Mouse (Mus musculus) gastrocnemius, adult 8-10 months (tissue): ENCODE results near the gene Suclg2. TPM values are rescaled to one million over a fixed set of nuclear protein-coding genes. Genes with fewer than 3 reads are reported as not detected.
A peak's percentile ranks its signal among the peaks of the same experiment; 100 is the strongest.

Source experiments
- DNase-seq, 2 experiments: peaks; one replicate each; pipeline ENCODE4 v3.0.0; 2022; ENCODE audit warnings: low spot score in 2 of 2
- total RNA-seq, 4 experiments: library from RNA; stranded (reverse); gene quantifications; 2 replicates each; pipeline ENCODE4 v1.2.4; 2022

Gene Suclg2
- total RNA-seq, 4 experiments from 2014 or later, result 52.2 to 56.1 (median 53.1) TPM

DNA sequence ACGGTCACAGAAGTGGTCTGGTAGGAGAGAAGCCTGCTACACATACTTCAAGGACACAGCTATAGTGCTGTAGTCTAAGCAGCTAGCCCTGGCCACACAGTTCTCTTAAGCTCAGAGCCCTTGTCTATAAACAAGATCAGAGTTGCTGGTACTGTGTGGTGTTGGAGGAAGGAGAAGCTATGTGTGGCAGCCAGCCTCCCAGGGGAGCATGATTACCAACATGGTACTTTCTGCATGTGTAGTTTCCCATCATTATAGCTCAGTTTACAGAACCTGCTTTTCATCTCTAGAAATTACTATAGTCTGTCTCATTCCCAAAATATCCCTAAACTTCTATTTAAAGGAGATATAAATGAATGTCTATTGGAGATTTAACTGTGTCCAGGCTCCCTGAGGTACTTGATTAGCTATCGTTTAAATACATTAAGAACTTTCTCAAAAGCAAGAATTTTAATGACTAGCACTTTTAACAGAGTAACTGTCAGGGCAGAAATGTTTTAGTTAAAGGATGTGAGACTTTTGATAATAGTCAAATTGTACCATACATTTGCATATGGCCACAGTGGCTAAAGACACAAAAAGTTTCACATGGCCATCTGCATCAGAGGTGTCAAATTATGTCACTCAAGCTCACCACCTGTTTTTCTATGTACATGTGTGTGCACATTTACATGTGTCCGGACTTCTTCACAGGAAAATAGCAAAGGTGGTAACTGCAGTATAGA lies 145.4 kb downstream of the Suclg2 start:
- no peak for DNase-seq

DNA sequence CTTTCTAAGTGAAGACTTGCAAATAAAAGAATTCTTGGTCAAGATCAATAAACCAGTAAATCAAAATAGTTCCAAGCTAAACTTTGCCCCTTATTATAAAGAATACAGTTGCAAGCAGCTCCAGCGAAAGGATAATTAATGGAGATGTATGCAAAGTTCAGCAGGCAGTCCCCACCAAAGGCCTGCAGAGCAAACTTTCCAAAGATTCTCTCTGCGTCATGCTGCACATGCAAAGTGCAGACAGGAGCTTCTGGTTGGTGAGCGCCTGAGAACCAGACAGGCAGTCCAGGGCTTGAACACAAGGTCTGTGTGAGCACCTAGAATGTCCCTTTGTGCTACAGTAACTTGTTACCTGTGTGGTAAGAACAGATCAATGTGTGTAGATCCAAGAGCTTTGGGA lies 147.0 kb downstream of the Suclg2 start:
- DNase-seq, result no peak

GRCm38 (mm10) chr6:95563355-95564009 lies 155.1 kb downstream of the Suclg2 start:
- DNase-seq, result no peak

GRCm38 (mm10) chr6:95556320-95556719 lies 162.3 kb downstream of the Suclg2 start:
- DNase-seq, result no peak

DNA sequence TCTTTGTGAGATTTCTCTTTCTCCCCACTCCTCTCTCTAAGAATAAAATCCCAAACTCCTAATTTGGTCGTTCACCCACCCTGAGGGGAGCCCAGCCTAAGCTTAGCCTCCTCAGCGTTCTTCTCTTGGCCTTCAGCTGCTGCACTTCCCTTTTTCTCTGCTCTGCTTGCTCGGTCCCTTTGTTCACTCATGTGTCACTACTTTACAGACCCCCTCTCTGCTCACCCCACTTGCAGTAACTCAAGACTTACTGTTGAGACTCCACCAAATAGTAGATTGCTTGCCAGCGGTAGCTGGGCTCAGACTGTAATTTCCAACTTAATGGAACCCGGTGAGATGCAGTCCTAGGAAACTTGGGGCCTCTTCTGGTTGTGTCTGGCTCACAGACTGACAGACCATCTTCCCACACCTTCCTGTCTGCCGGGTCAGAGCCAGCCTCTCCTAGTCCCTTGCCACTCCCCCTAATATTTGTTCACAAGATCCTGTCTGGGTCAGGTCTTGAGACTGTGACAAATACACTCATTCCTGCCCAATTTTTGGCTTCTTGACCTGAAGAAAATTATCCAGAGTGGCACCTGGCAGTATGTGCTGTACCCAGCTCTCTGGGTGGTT lies 166.2 kb downstream of the Suclg2 start:
- DNase-seq, result no peak

- DNase-seq, result no peak
Observed at GRCm38 (mm10) chr6:95551000-95551399, 167.6 kb downstream of the Suclg2 start.

DNA sequence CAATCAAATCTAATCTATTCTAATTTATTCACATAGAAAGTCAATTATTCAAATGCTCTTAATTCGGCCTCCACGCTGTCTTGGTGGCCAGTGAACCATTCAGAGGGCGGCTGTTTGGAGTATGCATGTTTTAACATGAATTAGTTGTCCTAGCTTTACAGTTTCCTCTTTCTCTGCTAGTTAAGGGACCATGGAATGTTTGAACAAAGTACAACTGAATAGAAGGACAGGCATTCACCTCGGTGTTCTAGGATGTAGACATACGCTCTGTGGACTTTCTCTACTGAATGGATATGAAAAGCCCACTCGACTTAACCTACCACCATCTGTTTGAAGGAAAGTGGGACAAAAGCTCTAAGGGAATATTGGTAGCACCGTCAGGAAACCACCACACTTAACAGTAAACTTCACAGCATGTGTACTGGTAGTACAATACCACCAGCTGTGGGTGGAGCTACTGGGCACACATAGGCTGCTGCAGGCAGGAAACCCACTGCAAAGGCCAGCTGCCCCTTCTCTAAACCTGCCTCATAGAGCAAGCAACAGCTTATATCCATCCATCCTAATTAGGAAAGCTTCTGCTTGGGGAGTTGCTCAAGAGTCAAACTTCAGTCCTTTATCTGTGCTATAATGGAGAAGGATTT lies 172.3 kb downstream of the Suclg2 start:
- DNase-seq, result no peak

DNA sequence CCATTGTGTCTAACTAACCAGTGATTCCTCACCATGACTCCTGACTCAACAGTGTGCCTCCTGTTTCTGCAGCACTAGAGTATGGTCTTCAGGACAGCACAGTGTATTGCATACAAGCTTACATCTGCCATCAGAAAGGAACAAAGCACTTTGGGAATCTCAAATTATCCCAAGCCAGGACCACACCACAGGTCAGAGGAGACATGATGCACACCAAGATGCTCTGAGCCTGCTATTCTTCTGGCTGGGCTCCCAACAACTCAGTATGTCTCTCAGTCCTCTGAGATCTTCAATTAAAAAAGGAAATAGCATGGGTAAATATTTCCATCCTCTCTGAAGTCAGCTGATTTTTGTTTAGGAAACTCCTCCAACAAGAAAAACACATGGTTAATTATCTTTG lies 172.9 kb downstream of the Suclg2 start:
- no peak for DNase-seq

DNA sequence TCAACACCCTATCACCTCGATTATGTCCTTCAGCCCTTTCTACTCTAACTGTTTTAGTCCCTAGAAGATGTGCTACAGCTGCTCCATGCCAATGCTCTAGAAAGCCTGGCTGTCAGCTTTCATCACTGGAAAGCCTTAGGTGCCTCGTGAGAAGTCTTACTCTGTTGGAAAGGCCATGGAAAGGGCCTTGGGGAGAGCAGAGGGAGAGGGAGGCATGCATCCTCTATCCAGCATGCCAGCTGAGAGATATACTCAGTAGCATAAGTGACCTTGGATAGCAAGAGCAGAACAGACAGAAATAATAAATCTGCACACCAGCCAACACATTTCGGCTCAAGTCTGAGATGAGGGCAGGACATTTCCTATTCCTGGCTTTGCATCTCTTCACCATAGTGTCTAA lies 173.3 kb downstream of the Suclg2 start:
- no peak for DNase-seq

GRCm38 (mm10) chr6:95535191-95535590 lies 183.4 kb downstream of the Suclg2 start:
- no peak for DNase-seq

DNA sequence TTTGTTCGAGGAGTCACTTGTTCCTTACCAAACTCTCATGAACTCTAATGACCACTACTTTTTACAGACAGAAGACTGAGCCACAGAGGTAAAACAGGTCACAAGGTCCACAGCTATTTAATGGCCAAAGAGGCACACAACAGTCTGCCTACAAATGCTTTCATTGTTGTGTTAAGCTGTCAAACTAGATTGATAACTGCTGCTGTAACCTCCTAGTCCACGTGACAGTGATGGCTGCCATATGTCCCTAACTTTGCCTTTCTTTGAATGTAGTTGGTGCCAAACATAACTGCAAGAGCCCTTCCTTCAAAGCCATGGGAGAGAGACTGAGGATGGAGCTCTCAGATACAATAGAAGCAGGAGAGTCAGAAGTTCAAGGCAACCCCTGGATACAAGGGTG lies 198.8 kb downstream of the Suclg2 start:
- DNase-seq, result no peak

DNA sequence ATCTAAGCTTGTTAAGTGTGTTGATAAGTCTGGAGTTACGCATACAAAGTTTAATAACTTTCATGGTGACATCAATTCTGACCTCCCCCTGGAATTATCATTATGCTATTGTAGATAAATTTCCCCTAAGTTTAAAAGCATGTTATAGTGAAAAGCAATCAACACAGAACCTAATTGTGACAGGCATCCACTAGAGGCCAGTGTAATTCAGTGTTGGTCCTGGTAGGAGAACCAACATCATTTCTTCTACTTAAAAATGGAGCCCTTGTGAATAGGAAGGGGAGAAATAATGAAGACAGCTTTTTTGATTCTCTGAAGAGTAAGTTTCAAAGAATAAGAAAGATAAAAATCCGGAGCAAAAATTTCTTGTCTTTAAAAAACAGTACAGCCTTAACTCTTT lies 200.2 kb downstream of the Suclg2 start:
- DNase-seq, result no peak

GRCm38 (mm10) chr6:95515721-95516120 lies 202.9 kb downstream of the Suclg2 start:
- DNase-seq, result no peak

GRCm38 (mm10) chr6:95514726-95515125 lies 203.9 kb downstream of the Suclg2 start:
- DNase-seq, result no peak

- no peak for DNase-seq
Observed at GRCm38 (mm10) chr6:95511689-95512088, 206.9 kb downstream of the Suclg2 start.

DNA sequence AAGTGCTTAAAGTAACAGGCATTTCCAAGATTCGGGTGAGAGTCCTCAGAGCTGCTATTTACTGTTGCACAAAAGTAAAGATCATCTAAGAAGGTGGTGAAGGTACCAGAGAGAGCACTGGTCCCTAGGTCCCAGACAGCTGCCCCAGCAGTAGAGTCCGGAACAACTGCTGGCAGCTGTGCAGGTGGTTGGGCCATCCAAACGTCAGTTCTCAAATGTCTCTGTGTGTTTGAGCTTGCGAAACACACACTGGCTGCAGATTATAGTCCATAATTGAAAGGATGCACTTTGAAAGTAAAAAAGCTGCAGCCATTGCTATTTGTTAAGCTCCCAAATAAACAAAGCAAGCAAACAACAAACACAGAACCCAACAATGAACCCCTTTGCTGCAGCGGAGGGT lies 217.8 kb downstream of the Suclg2 start:
- DNase-seq, result peak in 1 of 2 experiments; percentile 16

DNA sequence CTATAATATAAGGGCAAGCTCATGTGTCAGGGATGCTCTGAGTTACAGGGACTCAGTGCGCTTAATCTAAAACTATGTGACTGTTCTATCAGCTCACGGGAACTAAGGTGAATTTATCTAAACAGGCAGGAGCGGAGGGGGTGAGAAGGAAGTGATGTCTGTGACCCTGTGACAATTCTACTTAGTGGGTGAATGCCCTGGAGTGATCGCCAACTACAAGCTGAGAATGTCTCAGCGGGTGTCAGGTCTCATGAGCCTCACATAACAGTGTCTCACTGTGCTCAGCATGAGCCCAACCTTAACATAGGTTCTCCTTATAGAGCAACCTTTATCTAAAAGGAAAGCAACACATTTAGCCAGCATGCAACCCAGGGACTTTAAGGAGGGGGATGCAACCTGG lies 219.0 kb downstream of the Suclg2 start:
- DNase-seq, result no peak

- DNase-seq, result no peak
Observed at GRCm38 (mm10) chr6:95492216-95492956, 226.2 kb downstream of the Suclg2 start.

- no peak for DNase-seq
Observed at GRCm38 (mm10) chr6:95491043-95491442, 227.6 kb downstream of the Suclg2 start.

GRCm38 (mm10) chr6:95485791-95486190 lies 232.8 kb downstream of the Suclg2 start:
- no peak for DNase-seq

GRCm38 (mm10) chr6:95484183-95484818 lies 234.3 kb downstream of the Suclg2 start:
- DNase-seq, result no peak
